Mouse (Mus musculus) spleen, postnatal 4 days (tissue): ENCODE results near the gene Abca16.

Experiments
- DNase-seq, 2 experiments: peaks; one replicate each; pipeline ENCODE4 v3.0.0; 2022; ENCODE audit warnings: low spot score in 2 of 2

Gene Abca16

GRCm38 (mm10) chr7:120409447-120409846, at the start of gene Abca16:
Gene Abca16 (plus strand): TSS chr7:120409647.
- DNase-seq: no peak

GRCm38 (mm10) chr7:120361159-120361558, 48.3 kb upstream of the Abca16 start:
- DNase-seq: no peak

GRCm38 (mm10) chr7:120412391-120412790, 2.9 kb downstream of the Abca16 start:
- no peak for DNase-seq

- DNase-seq: no peak
These were observed 17.2 kb downstream of the Abca16 start for GRCm38 (mm10) chr7:120426625-120427024.

- DNase-seq: no peak
These were observed 22.0 kb downstream of the Abca16 start for GRCm38 (mm10) chr7:120431464-120431863.

- no peak for DNase-seq
These were observed 94.6 kb downstream of the Abca16 start for GRCm38 (mm10) chr7:120503891-120504662.

- DNase-seq: no peak
These were observed 95.2 kb downstream of the Abca16 start for GRCm38 (mm10) chr7:120504663-120504979.

- no peak for DNase-seq
These were observed 125.4 kb downstream of the Abca16 start for GRCm38 (mm10) chr7:120534805-120535204.

- no peak for DNase-seq
These were observed 143.2 kb downstream of the Abca16 start for GRCm38 (mm10) chr7:120552479-120553180.

GRCm38 (mm10) chr7:120553181-120553551, 143.7 kb downstream of the Abca16 start:
- no peak for DNase-seq

GRCm38 (mm10) chr7:120567366-120567765, 157.9 kb downstream of the Abca16 start:
- no peak for DNase-seq

- no peak for DNase-seq
These were observed 167.1 kb downstream of the Abca16 start for GRCm38 (mm10) chr7:120576520-120576919.
